Mouse (Mus musculus) neural tube, embryonic 14.5 days (tissue): Measurements from ENCODE around the gene Gmeb2. TPM values are rescaled to one million over a fixed set of nuclear protein-coding genes. Genes with fewer than 3 reads are reported as not detected.
"Not testable (repeated sequence)": the region's sequence is repeated elsewhere in the genome, so short reads cannot be mapped to it uniquely, and the experiment has no call there.

Experiments used
- ATAC-seq: fragments of 200-750 bp; cut with Nextera tagmentation; 2 replicates; pipeline ENCODE4 v1.8.0; 2017; ENCODE audit warnings: low read depth, mild to moderate bottlenecking, moderate TSS enrichment, moderate library complexity
- H3K27ac ChIP-seq: fragments of 300-500 bp; sonication (generic); 2 replicates; pipeline ENCODE4 v1.5.1; 2014; ENCODE audit warnings: low read depth, mild to moderate bottlenecking, control low read depth, low read length, moderate library complexity, mixed read lengths
- H3K27me3 ChIP-seq: fragments of 300-500 bp; sonication (generic); 2 replicates; pipeline ENCODE4 v1.6.1; 2014; ENCODE audit warnings: low read length; ENCODE audit not compliant: control insufficient read depth, insufficient read depth
- H3K36me3 ChIP-seq: fragments of 300-500 bp; sonication (generic); 2 replicates; pipeline ENCODE4 v1.6.1; 2014; ENCODE audit warnings: low read length, mixed read lengths; ENCODE audit not compliant: control insufficient read depth, insufficient read depth
- H3K4me1 ChIP-seq: fragments of 300-500 bp; sonication (generic); 2 replicates; pipeline ENCODE4 v1.6.1; 2014; ENCODE audit warnings: low read length; ENCODE audit not compliant: control insufficient read depth, insufficient read depth
- H3K4me2 ChIP-seq: fragments of 300-500 bp; sonication (generic); 2 replicates; pipeline ENCODE4 v1.6.1; 2014; ENCODE audit warnings: mild to moderate bottlenecking, low read depth, low read length, control low read depth
- H3K4me3 ChIP-seq: fragments of 300-500 bp; sonication (generic); 2 replicates; pipeline ENCODE4 v1.5.1; 2014; ENCODE audit warnings: low read depth, low read length, control low read depth, mixed read lengths
- H3K9ac ChIP-seq: fragments of 300-500 bp; sonication (generic); replicated peaks from 2 replicates; pipeline ENCODE4 v1.6.1; 2014; ENCODE audit warnings: low read depth, mild to moderate bottlenecking, control low read depth, low read length, mixed read lengths
- H3K9me3 ChIP-seq: fragments of 300-500 bp; sonication (generic); 2 replicates; pipeline ENCODE4 v1.6.1; 2016; ENCODE audit warnings: low read length; ENCODE audit not compliant: control insufficient read depth
- WGBS: fragments of 180-500 bp; shearing (Covaris S2); extraction: QIAGEN DNeasy Blood & Tissue Kit; methylation state at CpG from one replicate; pipeline ENCODE4 v1.1.7; 2014; 5-methylcytosine and 5-hydroxymethylcytosine counted together
- polyA plus RNA-seq: library from polyadenylated mRNA; unstranded; fragments of >200 nt; fragmentation: Nextera tagmentation; extraction: Ambion mirVana; gene quantifications from 2 replicates; pipeline ENCODE4 v1.2.1, GENCODE M21; 2014

Gmeb2 gene
- 19.3 and 19.9 TPM in 2 replicates for polyA plus RNA-seq

- not testable (repeated sequence) for H3K27me3 ChIP-seq, H3K36me3 ChIP-seq, H3K9me3 ChIP-seq
- peak within 1 kb of the TSS; percentile 94 for H3K27ac ChIP-seq
- H3K9ac ChIP-seq: peak within 1 kb of the TSS; percentile 78
- peak within 1 kb of the TSS; percentile 65 for H3K4me3 ChIP-seq
- H3K4me1 ChIP-seq: peaks cover 12% of the 10 kb centered on the region
- ATAC-seq: peak; percentile 95
- H3K4me2 ChIP-seq: peak within 1 kb of the TSS; percentile 73
- WGBS: 4% methylated on average over 35 of the region's 38 CpGs
Observed at GRCm38 (mm10) chr2:181287958-181288350, at the start of gene Gmeb2. Gmeb2 (minus strand) TSS chr2:181288035.

DNA sequence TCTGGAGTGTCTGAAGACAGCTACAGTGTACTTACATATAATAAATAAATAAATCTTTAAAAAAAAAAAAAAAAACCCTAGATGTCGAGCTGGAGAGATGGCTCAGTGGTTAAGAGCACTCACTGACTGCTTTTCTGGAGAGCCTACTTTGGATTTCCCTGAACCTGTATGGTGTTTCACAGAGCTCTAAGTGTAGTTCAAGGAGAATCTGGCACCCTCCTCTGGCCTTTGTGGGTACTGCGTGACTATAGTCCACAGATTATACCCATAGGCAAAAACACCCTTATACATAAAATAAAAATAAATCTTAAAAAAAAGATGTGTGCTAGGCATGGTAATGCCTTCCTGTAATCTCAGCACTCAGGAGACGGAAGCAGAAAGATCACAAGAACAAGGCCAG, 46.2 kb upstream of the Gmeb2 start:
- no peaks in the 10 kb centered on the region for H3K27me3 ChIP-seq
- H3K4me2 ChIP-seq: no peak overlapping the region
- ATAC-seq: no peak
- no peak overlapping the region for H3K9ac ChIP-seq
- no peaks in the 10 kb centered on the region for H3K4me1 ChIP-seq
- H3K36me3 ChIP-seq: peaks cover 31% of the 10 kb centered on the region
- H3K9me3 ChIP-seq: no peaks in the 10 kb centered on the region
- H3K4me3 ChIP-seq: no peak overlapping the region
- WGBS: 70% methylated on average over 3 of the region's 3 CpGs
- no peak overlapping the region for H3K27ac ChIP-seq

DNA sequence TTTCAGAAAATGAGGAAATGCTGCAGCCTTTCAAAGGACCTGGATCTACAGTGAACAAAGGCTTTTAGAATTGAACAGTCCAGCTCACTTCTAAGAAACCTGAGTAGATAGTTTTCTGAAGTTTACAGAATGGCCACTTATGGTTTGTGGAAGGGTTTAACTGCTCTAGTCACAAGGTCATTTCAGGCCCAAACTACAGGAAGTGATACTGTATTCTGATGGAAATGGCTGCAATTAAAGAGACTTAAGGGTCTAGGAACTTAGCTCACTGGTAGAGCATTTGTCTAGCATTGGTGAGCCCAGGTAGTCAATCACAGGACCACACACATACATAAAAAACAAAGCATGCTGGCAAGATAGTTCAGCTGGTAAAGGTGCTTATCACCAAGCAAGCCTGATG, 44.7 kb upstream of the Gmeb2 start:
- Histone ChIP-seq H3K4me1 (no peaks in the 10 kb centered on the region), H3K27ac (no peak overlapping the region), H3K4me2 (no peak overlapping the region), H3K36me3 (peaks cover 32% of the 10 kb centered on the region), H3K9ac (no peak overlapping the region), H3K4me3 (no peak overlapping the region), H3K27me3 (no peaks in the 10 kb centered on the region), H3K9me3 (no peaks in the 10 kb centered on the region)
- no peak for ATAC-seq

GRCm38 (mm10) chr2:181326098-181326497, 38.3 kb upstream of the Gmeb2 start:
- no peak for ATAC-seq
- Histone ChIP-seq H3K4me3 (no peak overlapping the region), H3K36me3 (peaks cover 40% of the 10 kb centered on the region), H3K4me1 (no peaks in the 10 kb centered on the region), H3K4me2 (no peak overlapping the region), H3K9ac (no peak overlapping the region), H3K27ac (no peak overlapping the region), H3K9me3 (no peaks in the 10 kb centered on the region), H3K27me3 (no peaks in the 10 kb centered on the region)
- 95% methylated on average over 2 of the region's 2 CpGs for WGBS

- H3K36me3 ChIP-seq: peaks cover 20% of the 10 kb centered on the region
- no peaks in the 10 kb centered on the region for H3K27me3 ChIP-seq
- H3K4me2 ChIP-seq: no peak overlapping the region
- H3K9me3 ChIP-seq: no peaks in the 10 kb centered on the region
- no peak overlapping the region for H3K9ac ChIP-seq
- no peak overlapping the region for H3K4me3 ChIP-seq
- peaks cover 7% of the 10 kb centered on the region; the same call in 1 of the 2 replicates for H3K4me1 ChIP-seq
- ATAC-seq: no peak
- WGBS: 61% methylated on average over 5 of the region's 5 CpGs
- no peak overlapping the region for H3K27ac ChIP-seq
Observed at GRCm38 (mm10) chr2:181322136-181322535, 34.3 kb upstream of the Gmeb2 start.

DNA sequence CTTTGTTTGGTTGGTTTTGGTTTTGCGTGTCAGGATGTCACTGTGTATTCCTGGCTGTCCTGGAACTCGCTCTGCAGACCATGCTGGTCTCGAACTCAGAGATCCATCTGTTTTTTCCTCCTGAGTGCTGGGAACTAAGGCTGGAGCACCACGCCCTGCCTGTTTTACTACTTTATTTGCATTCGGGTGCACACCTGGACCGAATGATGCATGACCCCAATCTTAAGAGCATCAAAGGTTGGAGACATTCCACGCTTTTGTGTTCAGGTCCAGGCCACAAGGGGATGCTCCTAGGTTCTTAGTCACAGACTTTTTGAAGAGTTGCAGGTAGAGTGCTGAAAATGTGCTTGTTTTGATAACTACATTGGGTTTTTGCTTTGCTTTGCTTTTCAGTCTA, 32.3 kb upstream of the Gmeb2 start:
- peak overlapping the region; percentile 25; the same call in 1 of the 2 replicates for H3K9ac ChIP-seq
- H3K4me1 ChIP-seq: peaks cover 7% of the 10 kb centered on the region; the same call in 1 of the 2 replicates
- peak overlapping the region; percentile 52 for H3K4me3 ChIP-seq
- no peak overlapping the region for H3K27ac ChIP-seq
- H3K27me3 ChIP-seq: no peaks in the 10 kb centered on the region
- 13% methylated on average over 7 of the region's 7 CpGs for WGBS
- peaks cover 17% of the 10 kb centered on the region; the same call in 1 of the 2 replicates for H3K36me3 ChIP-seq
- 0 out of 2 replicates have a peak, but pooled peaks have one; percentile 9 for ATAC-seq
- peak overlapping the region; percentile 49 for H3K4me2 ChIP-seq
- H3K9me3 ChIP-seq: no peaks in the 10 kb centered on the region

DNA sequence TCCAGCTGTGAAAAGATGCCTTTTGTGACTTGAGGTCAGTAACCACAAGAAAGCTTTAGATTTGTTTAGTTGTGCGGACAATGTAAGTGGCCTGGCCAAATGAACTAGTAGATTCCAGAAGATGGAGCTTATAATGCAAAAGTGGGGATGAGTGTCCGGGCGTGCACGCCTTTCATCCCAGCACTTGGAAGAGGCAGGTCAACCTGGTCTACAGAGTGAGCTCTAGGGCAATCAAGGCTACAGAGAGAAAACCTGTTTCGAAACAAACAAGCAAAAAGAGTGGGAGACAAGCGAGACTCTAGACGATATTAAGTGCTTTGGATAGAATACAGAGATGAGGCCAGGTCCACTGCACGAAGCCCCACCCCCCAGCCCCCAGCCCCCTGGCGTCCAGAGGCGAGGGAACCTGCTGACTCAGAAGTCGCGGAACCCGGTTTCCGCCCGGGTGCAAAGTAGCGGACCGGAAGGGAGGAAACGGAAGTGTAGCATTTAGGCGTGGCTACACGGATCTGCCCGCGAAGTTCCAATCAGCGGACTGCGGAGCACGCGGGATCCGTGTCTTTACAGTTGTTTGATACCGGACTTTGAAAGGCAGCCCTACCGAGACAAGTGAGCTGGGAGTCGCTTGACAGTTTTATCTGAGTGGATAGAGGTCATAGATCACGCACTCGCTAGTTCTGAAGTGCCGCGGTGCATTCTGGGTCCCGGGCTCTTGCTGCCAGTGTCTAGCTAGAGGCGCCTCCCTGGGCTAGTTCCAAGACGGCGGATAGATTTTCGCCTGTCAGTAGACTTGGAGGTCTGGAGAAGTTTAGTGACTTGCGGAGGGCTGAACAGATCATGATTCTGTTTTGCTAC, 31.6 kb upstream of the Gmeb2 start, which contains the start of gene Rtel1:
TSS of gene Rtel1 (plus strand) at position 492 of the 855 bp plus-strand sequence.
- Histone ChIP-seq H3K4me3 (peak within 1 kb of the TSS; percentile 52), H3K9ac (peak within 1 kb of the TSS; percentile 25), H3K27me3 (no peaks in the 10 kb centered on the region), H3K4me2 (peak within 1 kb of the TSS; percentile 49), H3K9me3 (no peaks in the 10 kb centered on the region), H3K27ac (peak within 1 kb of the TSS; percentile 41; the same call in 1 of the 2 replicates), H3K36me3 (peaks cover 14% of the 10 kb centered on the region; the same call in 1 of the 2 replicates), H3K4me1 (peaks cover 7% of the 10 kb centered on the region; the same call in 1 of the 2 replicates)
- 7% methylated on average over 40 of the region's 40 CpGs for WGBS
- peak; percentile 94 for ATAC-seq

DNA sequence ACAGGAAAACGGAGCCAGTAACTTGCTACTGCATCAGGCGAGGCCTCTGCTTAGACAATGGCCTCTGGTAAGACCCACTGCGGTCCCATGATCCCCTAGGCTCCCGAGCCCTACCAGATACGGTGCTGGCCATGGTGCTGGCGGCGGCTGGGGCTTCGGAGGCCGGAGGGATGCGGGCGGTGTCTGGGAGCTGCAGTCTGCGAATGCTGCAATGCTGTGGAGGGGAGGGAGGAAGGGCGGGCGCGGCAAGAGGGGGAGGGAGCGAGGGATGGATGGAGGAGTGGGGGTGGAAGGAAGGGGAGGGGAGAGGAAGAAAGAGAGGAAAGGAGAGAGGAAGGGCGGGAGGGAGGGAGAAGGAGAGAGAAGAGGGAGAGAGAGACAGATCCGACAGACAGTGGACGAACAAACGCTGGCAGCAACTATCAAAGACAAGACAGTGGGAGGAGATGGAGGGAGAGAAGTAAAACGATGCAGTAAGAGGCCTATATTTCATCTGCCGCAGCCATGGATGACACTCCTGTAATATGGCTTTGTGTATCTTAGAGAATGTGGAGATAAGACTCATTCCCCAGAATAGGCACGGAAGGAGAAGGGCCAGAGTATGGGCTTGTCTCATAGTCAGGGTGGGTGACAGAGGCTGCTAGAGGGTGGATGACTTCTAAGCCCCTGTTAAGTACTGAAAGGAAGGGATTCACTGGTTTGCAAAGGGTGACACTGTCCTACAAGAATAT, 26.4 kb upstream of the Gmeb2 start, which contains the start of gene Stmn3:
TSS of gene Stmn3 (minus strand) at position 421 of the 731 bp plus-strand sequence.
- H3K9me3 ChIP-seq: no peaks in the 10 kb centered on the region
- WGBS: 4% methylated on average over 19 of the region's 23 CpGs
- peak within 1 kb of the TSS; percentile 92 for H3K27ac ChIP-seq
- H3K4me3 ChIP-seq: peak within 1 kb of the TSS; percentile 79
- peak within 1 kb of the TSS; percentile 60 for H3K4me2 ChIP-seq
- peaks cover 3% of the 10 kb centered on the region; the same call in 1 of the 2 replicates for H3K27me3 ChIP-seq
- peaks cover 10% of the 10 kb centered on the region for H3K4me1 ChIP-seq
- peak within 1 kb of the TSS; percentile 98 for H3K9ac ChIP-seq
- no peaks in the 10 kb centered on the region for H3K36me3 ChIP-seq
- peak; percentile 93 for ATAC-seq
